Mouse (Mus musculus) cerebellum, adult 11-12 months (tissue): ENCODE data around the gene Tnp2.
"Not testable (repeated sequence)": the region's sequence is repeated elsewhere in the genome, so short reads cannot be mapped to it uniquely, and the experiment has no call there.

Source experiments
- DNase-seq: peaks from one replicate; pipeline ENCODE4 v3.0.0; 2022

The Tnp2 gene

GRCm38 (mm10) chr16:10788271-10788670 is at the start of gene Tnp2:
Gene Tnp2, minus strand, starts transcription at chr16:10788660.
- peak; percentile 30 for DNase-seq

- no peak for DNase-seq
Observed at GRCm38 (mm10) chr16:10837903-10838302, 49.4 kb upstream of the Tnp2 start.

DNA sequence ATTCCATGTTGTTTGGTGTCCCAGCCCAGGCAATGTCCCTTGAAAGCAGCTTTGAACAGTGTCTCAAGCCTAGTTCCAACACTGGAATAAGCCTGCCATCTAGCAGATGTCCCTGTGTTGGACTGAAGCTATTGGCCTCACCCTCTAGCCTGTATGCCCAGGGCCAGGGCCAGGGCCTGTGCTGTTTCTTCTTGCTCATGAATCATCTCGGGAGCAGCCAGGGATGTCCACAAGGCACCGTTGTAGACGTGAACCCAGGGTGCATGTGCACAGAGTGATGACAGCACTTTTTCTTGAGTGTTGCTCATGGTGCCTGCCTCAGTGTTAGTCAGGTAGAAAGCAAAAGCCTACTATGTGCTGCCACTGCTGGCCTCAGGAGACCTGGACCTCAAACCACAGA is 48.8 kb upstream of the Tnp2 start:
- no peak for DNase-seq

DNA sequence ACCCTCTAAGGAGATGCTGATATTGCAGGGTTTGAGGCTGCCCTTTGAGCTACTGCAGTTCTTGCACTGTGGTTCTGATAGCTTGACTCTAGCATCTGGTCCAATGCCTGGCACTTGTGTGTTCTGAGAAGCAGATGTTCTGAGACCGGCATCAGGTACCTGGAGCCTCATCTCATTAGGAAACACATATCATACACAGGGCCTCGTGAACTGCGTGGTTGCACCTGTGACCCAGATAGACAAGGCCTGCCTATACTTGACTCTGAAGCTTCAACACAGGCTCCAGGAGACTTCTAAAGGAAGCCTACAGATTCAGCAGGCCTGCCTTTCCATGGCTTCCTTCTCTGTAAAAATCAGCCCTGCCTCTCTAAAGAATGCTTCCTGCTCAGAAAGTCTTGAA is 47.9 kb upstream of the Tnp2 start:
- no peak for DNase-seq

DNA sequence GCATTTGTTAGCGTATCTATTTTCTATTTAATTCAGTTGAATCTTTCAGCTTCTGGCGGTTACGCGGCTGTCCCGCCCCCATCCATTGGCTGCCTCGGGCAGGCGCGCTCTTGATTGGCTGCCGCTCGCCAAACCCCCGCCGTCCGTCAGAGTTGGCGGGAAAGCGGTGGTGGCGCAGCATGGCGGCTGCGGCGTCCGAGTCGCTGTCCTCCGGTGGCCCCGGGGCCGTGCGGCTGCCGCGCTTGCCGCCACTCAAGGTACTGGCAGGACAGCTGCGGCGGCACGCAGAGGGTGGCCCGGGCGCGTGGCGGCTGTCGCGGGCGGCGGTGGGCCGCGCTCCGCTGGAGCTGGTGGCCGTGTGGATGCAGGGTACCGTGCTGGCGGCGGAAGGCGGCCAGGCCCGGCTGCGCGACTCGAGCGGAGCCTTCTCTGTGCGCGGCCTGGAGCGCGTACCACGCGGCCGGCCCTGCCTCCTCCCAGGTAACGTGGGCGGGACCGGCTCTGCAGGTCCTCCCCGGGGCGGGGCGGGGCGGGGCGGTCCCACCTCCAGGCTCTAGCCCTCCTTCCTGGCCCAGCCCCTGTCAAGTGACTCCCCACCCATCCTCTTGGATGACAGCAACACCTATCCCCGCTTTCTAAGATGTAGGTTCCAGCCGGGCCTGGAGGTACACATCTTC is 46.6 kb upstream of the Tnp2 start, which contains the start of gene Rmi2:
Rmi2 (plus strand) TSS at position 149 of the 677 bp plus-strand sequence.
- DNase-seq = peak; percentile 85

- DNase-seq = no peak
Observed at GRCm38 (mm10) chr16:10834542-10834910, 46.1 kb upstream of the Tnp2 start.

DNA sequence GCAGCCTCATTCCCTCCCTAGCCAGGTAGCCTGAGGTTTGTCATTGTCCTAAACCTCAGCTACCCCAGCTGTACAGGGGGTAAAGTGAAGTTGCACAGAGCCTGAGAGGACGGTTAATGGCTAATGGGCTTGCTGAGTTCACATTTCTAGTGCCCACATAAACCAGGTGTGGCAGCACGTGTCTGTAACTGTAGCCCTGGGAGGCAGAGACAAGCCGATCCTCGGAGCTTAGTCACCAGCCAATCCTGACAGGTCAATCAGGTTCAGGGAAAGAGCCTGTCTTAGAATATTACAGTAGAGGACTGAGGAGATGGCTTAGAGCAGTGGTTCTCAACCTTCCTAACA is 40.0 kb upstream of the Tnp2 start:
- DNase-seq = no peak

DNA sequence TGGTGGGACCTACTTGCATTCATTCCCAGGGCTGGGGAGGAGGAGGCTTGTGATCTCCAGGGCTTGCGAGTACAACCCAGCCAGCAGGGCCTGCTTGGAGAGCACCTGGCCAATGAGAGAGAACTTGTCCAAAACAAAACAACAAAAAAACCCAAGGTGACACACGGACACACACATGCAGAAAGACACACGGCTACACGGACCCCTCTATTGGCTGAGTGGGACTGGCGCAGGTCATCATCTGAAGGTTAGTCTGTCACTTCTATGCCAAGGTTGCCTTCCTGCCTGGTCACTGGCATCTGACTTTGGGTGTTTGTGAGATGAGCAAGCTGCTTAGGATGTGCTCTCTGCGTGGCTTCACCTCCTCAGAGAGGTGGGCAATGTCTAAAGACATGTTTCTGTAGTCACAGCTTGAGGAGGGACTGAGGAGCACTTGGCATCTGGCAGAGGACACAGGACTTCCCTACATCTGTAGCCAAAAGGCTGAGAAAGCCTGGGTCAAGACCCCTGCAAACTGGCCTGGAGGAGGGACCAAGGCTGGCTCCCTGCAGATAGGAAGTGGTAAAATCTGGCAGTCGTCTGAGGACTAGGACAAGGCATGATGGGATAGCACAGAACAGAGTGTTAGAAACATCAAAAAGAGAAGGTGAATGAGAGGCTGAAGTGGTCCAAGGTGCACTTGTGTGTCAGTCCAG is 39.5 kb upstream of the Tnp2 start:
- no peak for DNase-seq

DNA sequence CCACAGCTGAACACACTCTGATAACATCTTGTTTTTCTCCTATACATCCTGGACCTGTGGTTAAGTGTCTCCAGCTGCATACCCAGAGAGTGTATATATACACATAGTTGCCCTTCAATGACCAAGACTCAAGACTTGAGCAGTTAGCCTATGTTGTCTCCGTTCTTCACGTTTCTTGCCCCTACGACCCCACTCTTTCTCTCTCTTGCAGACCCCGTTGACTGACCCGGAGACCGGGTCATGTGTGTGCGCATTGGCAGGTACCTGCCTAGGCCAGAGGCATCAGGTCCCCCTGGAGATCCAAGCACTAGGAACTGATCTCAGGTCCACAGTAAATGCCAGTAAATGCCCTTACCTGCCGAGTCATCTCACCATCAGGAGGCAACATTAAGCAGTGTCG is 38.8 kb upstream of the Tnp2 start:
- no peak for DNase-seq

GRCm38 (mm10) chr16:10825840-10826239 is 37.4 kb upstream of the Tnp2 start:
- no peak for DNase-seq

DNA sequence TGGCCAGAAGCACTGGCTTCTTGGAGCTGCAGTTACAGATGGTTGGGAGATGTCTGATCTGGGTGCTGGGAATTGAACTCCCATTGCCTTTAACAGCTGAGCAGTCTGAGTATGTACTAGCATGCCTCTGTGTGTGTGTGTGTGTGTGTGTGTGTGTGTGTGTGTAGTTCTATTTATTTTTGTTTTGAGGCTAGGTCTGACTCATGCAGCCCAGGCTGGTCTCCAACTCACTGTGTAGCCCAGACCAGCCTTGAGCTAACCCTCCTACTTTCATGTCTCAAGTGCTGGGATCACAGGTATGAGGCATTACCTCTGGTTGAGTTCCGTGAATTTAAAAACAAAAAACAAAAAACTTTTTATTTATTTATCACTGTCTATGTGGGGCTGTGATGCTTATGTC is 36.1 kb upstream of the Tnp2 start:
- no peak for DNase-seq

GRCm38 (mm10) chr16:10821387-10821786 is 32.9 kb upstream of the Tnp2 start:
- no peak for DNase-seq

DNA sequence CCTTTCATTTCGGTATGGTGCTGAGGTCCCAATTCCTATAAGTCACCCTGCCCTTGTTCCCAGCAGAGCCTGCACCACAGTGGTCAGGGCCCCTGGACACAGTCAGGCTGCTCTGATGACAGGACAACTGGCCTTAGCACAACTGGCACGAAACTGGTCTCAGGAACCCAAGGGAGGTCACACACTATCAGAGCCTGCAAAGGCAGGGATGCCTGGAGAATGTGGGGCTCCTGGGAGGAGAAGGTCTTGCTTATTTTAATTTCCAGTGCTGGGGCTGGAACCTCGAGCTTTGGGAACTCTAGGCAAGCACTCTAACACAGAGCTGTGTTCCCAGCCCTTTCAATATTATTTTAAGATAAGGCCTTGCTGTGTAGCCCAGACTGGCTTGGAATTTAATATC is 31.5 kb upstream of the Tnp2 start:
- DNase-seq = no peak

DNA sequence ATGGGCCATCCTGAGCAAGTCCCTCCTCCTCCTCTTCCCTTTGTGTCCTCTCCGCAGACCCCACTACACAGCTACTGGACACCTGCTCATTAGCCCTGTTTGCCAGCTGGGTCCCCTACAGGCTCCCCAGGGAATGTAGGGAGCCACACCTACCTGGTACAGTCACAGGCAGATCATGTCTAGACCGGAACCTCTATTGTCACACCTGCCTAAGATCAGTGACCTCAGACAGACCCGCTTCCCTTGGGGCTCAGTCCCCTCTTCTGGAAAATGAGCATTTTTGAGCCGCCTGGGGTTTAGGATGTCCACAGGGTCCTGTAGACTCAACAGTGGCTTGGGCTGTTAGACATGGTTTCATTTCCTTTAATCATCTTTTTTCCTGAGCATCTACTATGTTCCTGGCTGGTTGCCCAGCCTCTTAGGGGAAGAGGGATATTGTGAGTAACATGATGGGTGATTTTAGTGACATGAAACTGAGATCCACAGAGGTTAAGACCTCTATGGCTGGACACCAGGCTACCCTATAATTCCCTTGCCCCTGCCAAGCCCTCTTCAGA is 30.2 kb upstream of the Tnp2 start:
- DNase-seq = no peak

- DNase-seq = no peak
Observed at GRCm38 (mm10) chr16:10814864-10815263, 26.4 kb upstream of the Tnp2 start.

GRCm38 (mm10) chr16:10813726-10814125 is 25.3 kb upstream of the Tnp2 start:
- DNase-seq = no peak

DNA sequence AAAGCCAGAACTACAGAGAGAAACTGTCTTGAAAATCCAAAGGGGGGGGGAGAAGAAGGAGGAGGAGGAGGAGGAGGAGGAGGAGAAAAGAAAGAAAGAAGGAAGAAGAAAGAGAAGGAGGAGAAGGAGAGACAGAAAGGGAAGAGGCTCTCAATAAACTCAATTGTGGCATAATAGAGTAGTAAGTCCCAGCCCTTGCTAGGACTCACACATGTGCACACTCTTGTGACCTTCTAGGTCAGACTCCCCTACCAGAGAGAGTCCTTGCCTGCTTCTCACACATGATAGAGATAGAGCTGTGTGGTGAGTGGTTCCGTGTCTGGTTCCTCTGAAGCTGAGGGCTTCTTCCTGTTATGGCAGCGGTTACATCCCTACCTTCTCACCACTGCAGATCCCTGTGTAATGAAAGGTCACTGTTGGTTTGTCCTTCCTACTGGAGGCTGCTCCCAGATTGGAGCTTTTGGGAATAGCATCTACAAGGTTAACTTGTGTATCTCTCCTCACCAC is 24.5 kb upstream of the Tnp2 start, which contains the start of gene Gm11172:
Gm11172 (plus strand) TSS at position 51 of the 507 bp plus-strand sequence.
- no peak for DNase-seq

DNA sequence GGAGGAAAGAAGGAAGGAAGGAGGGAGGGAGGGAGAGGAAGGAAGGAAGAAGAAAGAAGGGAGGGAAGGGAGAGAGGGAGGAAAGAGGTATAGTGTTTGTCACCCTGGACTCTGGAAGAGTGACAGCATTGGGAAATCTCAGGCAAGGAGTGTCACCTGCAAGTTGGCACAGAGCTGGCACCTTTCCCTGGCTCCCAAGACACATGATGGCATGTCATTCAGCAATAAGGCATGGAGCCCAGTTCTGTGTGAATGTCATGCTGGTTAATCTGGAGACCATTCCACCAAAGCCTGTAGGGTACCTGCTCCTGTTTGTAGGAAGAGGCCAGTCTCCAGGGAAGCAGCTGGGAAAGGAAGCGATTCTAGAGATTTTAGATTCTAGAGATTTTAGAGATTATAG is 21.9 kb upstream of the Tnp2 start:
- DNase-seq = peak; percentile 15

DNA sequence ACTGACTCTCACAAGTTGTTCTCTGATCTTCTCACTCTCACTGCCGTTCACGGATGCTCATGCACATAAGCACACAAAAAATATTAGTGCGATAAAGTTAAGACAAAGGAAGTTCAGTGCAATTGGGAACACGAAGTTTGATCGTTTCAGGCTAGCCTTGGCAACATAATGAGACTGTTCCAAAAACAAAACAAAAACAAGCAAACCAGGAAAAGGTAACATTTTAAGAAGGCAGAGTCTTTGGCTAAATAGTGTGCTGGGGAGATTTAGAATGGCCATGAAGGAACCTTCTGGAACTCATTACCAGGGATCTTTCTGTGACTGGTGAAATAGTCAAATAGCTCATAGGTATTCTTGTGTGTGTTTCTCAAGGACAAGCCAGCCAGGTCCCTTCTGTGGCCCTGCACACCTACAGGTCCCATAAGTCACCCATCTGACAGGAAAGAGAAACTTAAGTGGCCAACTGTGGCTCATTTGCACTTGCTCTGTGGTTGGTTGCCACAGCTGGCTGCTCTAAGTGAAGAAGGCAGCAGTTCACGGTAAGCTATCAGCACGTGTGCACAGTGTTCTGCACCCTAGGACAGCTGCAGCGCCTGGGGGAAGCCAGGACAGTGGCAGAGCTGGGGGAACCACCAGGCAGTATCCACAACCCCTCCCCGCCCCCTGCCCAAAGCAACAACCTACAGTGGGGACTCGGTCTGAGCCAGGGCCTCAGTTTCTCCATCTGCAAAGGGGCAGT is 17.5 kb upstream of the Tnp2 start, which contains the start of gene Prm1:
Prm1 (minus strand) TSS at position 51 of the 739 bp plus-strand sequence.
- no peak for DNase-seq

DNA sequence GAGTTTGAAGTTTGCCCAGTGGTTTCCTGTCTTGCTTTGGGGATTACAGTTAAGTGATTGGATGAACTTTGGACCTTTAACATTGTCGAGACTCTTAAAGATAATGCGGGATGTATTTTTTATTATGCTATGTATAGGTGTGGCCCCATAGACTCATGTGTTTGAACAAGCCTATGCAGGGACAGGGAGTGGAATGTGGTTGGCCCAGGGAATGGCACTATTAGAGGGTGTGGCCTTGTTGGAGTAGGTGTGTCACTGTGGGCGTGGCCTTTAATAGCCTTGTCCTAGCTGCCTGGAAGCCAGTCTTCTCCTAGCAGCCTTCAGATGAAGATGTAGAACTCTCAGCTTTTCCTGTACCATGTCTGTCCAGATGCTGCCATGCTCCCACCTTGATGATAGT is 14.0 kb upstream of the Tnp2 start:
- not testable (repeated sequence) for DNase-seq

- no peak for DNase-seq
Observed at GRCm38 (mm10) chr16:10796034-10796433, 7.6 kb upstream of the Tnp2 start, which contains the start of gene Prm2. Gene Prm2, minus strand, starts transcription at chr16:10796134.

- DNase-seq = no peak
Observed at GRCm38 (mm10) chr16:10790702-10791101, 2.2 kb upstream of the Tnp2 start, which contains the start of gene Prm3. Gene Prm3, minus strand, starts transcription at chr16:10790914.

GRCm38 (mm10) chr16:10788866-10789265 is 406 bp upstream of the Tnp2 start:
- DNase-seq = no peak
